Comparison of ENCODE assay signal across 8 mouse cellular contexts in the genomic region with DNA sequence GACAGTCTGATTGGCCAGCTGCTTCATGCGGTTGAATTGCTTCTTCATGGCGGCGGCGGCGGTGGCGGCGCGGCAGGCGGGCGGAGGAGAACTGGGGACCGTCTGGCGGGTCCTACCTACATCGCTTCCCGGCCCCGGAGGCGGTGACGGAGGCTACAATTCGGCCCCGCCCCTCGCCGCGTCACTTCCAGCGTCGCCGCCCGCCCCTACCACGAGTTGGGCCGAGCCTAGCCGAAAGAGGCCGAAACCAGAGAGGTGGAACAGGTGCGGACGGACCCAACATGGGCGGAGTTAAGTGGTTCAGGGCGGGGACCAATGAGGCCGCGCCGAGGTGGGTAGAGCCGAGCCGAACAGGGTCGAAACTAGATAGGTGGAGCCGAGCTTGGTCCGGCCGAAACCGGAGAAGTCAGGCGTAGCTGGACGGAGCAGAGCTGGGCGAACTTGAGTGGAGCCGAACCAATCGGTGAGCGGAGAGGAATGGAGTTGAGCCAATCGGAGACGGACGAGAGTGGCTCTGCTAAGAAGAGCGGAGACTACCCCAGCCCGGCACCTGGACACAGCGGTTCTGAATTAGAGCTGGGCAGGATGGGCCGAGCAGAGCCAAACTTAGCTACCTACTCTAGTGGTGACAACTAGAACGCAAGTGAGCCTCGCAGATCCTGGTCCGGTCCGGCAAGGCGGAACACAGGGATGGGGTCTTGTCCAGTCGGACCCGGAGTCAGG. TPM values are rescaled to one million over a fixed set of nuclear protein-coding genes. Genes with fewer than 3 reads are reported as not detected.
A peak's percentile ranks its signal among the peaks of the same experiment; 100 is the strongest.
DNase-seq lines count a peak whose midpoint lies in the region; ATAC-seq and TF ChIP-seq lines count a peak whose summit lies in the region.

Gene Lcmt1 (plus strand): TSS at position 26 of the 723 bp plus-strand sequence.
Gene Arhgap17 (minus strand): TSS at position 157 of the 723 bp plus-strand sequence.

- no peaks in the 10 kb centered on the region for H3K36me3 ChIP-seq in embryonic facial prominence, embryonic 13.5 days
- H3K36me3 ChIP-seq in kidney, adult 2 months (ENCODE audit: control insufficient read depth, insufficient read depth, low read length) = no peaks in the 10 kb centered on the region
- H3K36me3 ChIP-seq in limb, embryonic 12.5 days = no peaks in the 10 kb centered on the region
- no peaks in the 10 kb centered on the region for H3K36me3 ChIP-seq in midbrain, embryonic 15.5 days (replicated peaks)
- 0 out of 2 replicates have a peak, but pooled peaks cover 2% of the 10 kb centered on the region for H3K36me3 ChIP-seq in spleen, adult 2 months (ENCODE audit: control insufficient read depth, insufficient read depth, low read length)

- H3K4me3 ChIP-seq in embryonic facial prominence, embryonic 13.5 days = peak within 1 kb of the TSS; percentile 79
- H3K4me3 ChIP-seq in kidney, adult 2 months (ENCODE audit: insufficient read depth, low read depth, low read length) = peak within 1 kb of the TSS; percentile 65
- peak within 1 kb of the TSS; percentile 74 for H3K4me3 ChIP-seq in limb, embryonic 12.5 days (replicated peaks)
- H3K4me3 ChIP-seq in midbrain, embryonic 15.5 days = peak within 1 kb of the TSS; percentile 78
- H3K4me3 ChIP-seq in spleen, adult 2 months (ENCODE audit: extremely low read depth, insufficient read depth, insufficient read length) = peak within 1 kb of the TSS; percentile 85

- H3K9ac ChIP-seq in embryonic facial prominence, embryonic 13.5 days = peak within 1 kb of the TSS; percentile 91
- H3K9ac ChIP-seq in limb, embryonic 12.5 days (replicated peaks) = peak within 1 kb of the TSS; percentile 81
- H3K9ac ChIP-seq in midbrain, embryonic 15.5 days = peak within 1 kb of the TSS; percentile 65

- peak within 1 kb of the TSS; percentile 89 for H3K27ac ChIP-seq in embryonic facial prominence, embryonic 13.5 days
- H3K27ac ChIP-seq in kidney, adult 2 months (ENCODE audit: insufficient read depth, low read depth, low read length) = peak within 1 kb of the TSS; percentile 76
- peak within 1 kb of the TSS; percentile 92 for H3K27ac ChIP-seq in limb, embryonic 12.5 days
- H3K27ac ChIP-seq in midbrain, embryonic 15.5 days = peak within 1 kb of the TSS; percentile 85
- H3K27ac ChIP-seq in spleen, adult 2 months (ENCODE audit: insufficient read depth, low read length) = peak within 1 kb of the TSS; percentile 86

- peak within 1 kb of the TSS; percentile 77 for H3K4me2 ChIP-seq in embryonic facial prominence, embryonic 13.5 days
- H3K4me2 ChIP-seq in limb, embryonic 12.5 days = peak within 1 kb of the TSS; percentile 78
- peak within 1 kb of the TSS; percentile 81 for H3K4me2 ChIP-seq in midbrain, embryonic 15.5 days

- peaks cover 31% of the 10 kb centered on the region for H3K4me1 ChIP-seq in embryonic facial prominence, embryonic 13.5 days
- peaks cover 38% of the 10 kb centered on the region for H3K4me1 ChIP-seq in kidney, adult 2 months (ENCODE audit: control insufficient read depth, insufficient read depth, low read length)
- peaks cover 25% of the 10 kb centered on the region for H3K4me1 ChIP-seq in limb, embryonic 12.5 days (replicated peaks)
- peaks cover 35% of the 10 kb centered on the region for H3K4me1 ChIP-seq in midbrain, embryonic 15.5 days
- H3K4me1 ChIP-seq in spleen, adult 2 months (ENCODE audit: control insufficient read depth, insufficient read depth, insufficient read length) = peaks cover 25% of the 10 kb centered on the region; the same call in 1 of the 2 replicates

- TF ChIP-seq CTCF in kidney, adult 2 months (conservative IDR thresholded peaks at IDR 0.05; ENCODE audit: insufficient read depth, insufficient read length, low read depth, low read length) = no peak
- no peak for TF ChIP-seq CTCF in spleen, adult 2 months (IDR thresholded peaks at IDR 0.05; ENCODE audit: extremely low read depth, insufficient read depth, insufficient read length, insufficient replicate concordance)

- peak; percentile 97 for ATAC-seq in embryonic facial prominence, embryonic 13.5 days (ENCODE audit: insufficient number of reproducible peaks, insufficient read depth, low FRiP score, low TSS enrichment, low read depth)
- ATAC-seq in limb, embryonic 12.5 days (ENCODE audit: insufficient number of reproducible peaks, insufficient read depth, low FRiP score, low TSS enrichment, low read depth) = peak; percentile 98
- ATAC-seq in midbrain, embryonic 15.5 days (replicated peaks) = peak; percentile 96

- no peaks in the 10 kb centered on the region for H3K27me3 ChIP-seq in embryonic facial prominence, embryonic 13.5 days
- H3K27me3 ChIP-seq in kidney, adult 2 months (replicated peaks; ENCODE audit: control insufficient read depth, insufficient read depth, low read length) = no peaks in the 10 kb centered on the region
- H3K27me3 ChIP-seq in limb, embryonic 12.5 days = no peaks in the 10 kb centered on the region
- no peaks in the 10 kb centered on the region for H3K27me3 ChIP-seq in midbrain, embryonic 15.5 days (replicated peaks)
- H3K27me3 ChIP-seq in spleen, adult 2 months (ENCODE audit: control insufficient read depth, insufficient read depth, low read length) = no peaks in the 10 kb centered on the region

- peak; percentile 90 for DNase-seq in 3134 (ENCODE audit: extremely low read depth, insufficient read length, low spot score)
- DNase-seq in adrenal gland, postnatal 36 days = peak; percentile 97 to 98
- DNase-seq in heart, adult 18-20 months = peak; percentile 97 to 99
- peak; percentile 99 for DNase-seq in kidney, adult 2 months
- peak; percentile 91 to 99 for DNase-seq in spleen, adult 2 months (ENCODE audit: low read depth in 1 of 2, low spot score in 2 of 2)

- TF ChIP-seq POLR2A in kidney, adult 2 months (IDR thresholded peaks at IDR 0.05; ENCODE audit: low read depth, low read length) = peak; percentile 33
- TF ChIP-seq POLR2A in spleen, adult 2 months (IDR thresholded peaks at IDR 0.05; ENCODE audit: low read depth, low read length) = peak; percentile 54

- under 1% methylated on average over 63 of the region's 64 CpGs for WGBS in embryonic facial prominence, embryonic 13.5 days
- under 1% methylated on average over 64 of the region's 64 CpGs for WGBS in kidney, adult 2 months
- under 1% methylated on average over 64 of the region's 64 CpGs for WGBS in limb, embryonic 12.5 days
- WGBS in midbrain, embryonic 15.5 days = under 1% methylated on average over 63 of the region's 64 CpGs
- 1% methylated on average over 64 of the region's 64 CpGs for WGBS in spleen, adult 2 months

- H3K9me3 ChIP-seq in embryonic facial prominence, embryonic 13.5 days = no peaks in the 10 kb centered on the region
- H3K9me3 ChIP-seq in limb, embryonic 12.5 days = no peaks in the 10 kb centered on the region
- no peaks in the 10 kb centered on the region for H3K9me3 ChIP-seq in midbrain, embryonic 15.5 days

RNA-seq across cellular contexts. Expression of gene Lcmt1, which starts in this region (rescaled TPM):
- total RNA-seq in adrenal gland, postnatal 36 days (2021) = 10 to 100 TPM; 24.9 to 29.4 TPM
- 45.6 and 50.2 TPM in 2 replicates for polyA plus RNA-seq in embryonic facial prominence, embryonic 13.5 days (2015; fragmentation: Nextera tagmentation; extraction: Ambion mirVana)
- 10 to 100 TPM; 21.8 to 22.1 TPM for total RNA-seq in heart, adult 18-20 months (2021)
- polyA plus RNA-seq in kidney, adult 2 months (2012; rRNA removed) = 26.9 and 29.9 TPM in 2 replicates
- polyA plus RNA-seq in limb, embryonic 12.5 days (2016; fragmentation: Nextera tagmentation; extraction: Ambion mirVana) = 50.7 and 52.7 TPM in 2 replicates
- polyA plus RNA-seq in midbrain, embryonic 15.5 days (2015; fragmentation: Nextera tagmentation; extraction: Ambion mirVana) = 101 and 103 TPM in 2 replicates
- polyA plus RNA-seq in spleen, adult 2 months (2012; rRNA removed) = 9.3 and 13.1 TPM in 2 replicates

RNA-seq across cellular contexts. Expression of gene Arhgap17, which starts in this region (rescaled TPM):
- total RNA-seq in adrenal gland, postnatal 36 days (2021) = 10 to 100 TPM; 57.7 to 73.3 TPM
- polyA plus RNA-seq in embryonic facial prominence, embryonic 13.5 days (2015; fragmentation: Nextera tagmentation; extraction: Ambion mirVana) = 19.9 and 21.4 TPM in 2 replicates
- 10 to 100 TPM; 12.5 to 16.2 TPM for total RNA-seq in heart, adult 18-20 months (2021)
- polyA plus RNA-seq in kidney, adult 2 months (2012; rRNA removed) = 20.0 and 21.0 TPM in 2 replicates
- 20.3 and 26.1 TPM in 2 replicates for polyA plus RNA-seq in limb, embryonic 12.5 days (2016; fragmentation: Nextera tagmentation; extraction: Ambion mirVana)
- 8.9 and 10.6 TPM in 2 replicates for polyA plus RNA-seq in midbrain, embryonic 15.5 days (2015; fragmentation: Nextera tagmentation; extraction: Ambion mirVana)
- polyA plus RNA-seq in spleen, adult 2 months (2012; rRNA removed) = 68.0 and 83.6 TPM in 2 replicates

Comparison
In these comparisons a context has a peak if more than half of its experiments do, and no peak if none do; other contexts are left out.
1. Peak in every context shown above with its lines: DNase-seq, ATAC-seq, H3K4me3 ChIP-seq and H3K27ac ChIP-seq.